Mouse (Mus musculus): Measurements from ENCODE around the gene Iqgap2. TPM values are rescaled to one million over a fixed set of nuclear protein-coding genes. Genes with fewer than 3 reads are reported as not detected.

Gene Iqgap2
- polyA plus RNA-seq, 1 experiment, result 44.1 TPM

GRCm38 (mm10) chr13:95833473-95833872 is 58.2 kb downstream of the Iqgap2 start:
- Histone ChIP-seq H3K36me3 (ENCODE audit: control insufficient read depth, insufficient read depth, low read length) (peaks cover 11% of the 10 kb centered on the region), H3K27ac (ENCODE audit: insufficient read depth, low read depth, low read length) (peak overlapping the region; percentile 83), H3K4me1 (ENCODE audit: control insufficient read depth, insufficient read depth, insufficient read length, low read length) (peaks cover 60% of the 10 kb centered on the region), H3K27me3 (ENCODE audit: control insufficient read depth, insufficient read depth, low read length) (no peaks in the 10 kb centered on the region), H3K4me3 (ENCODE audit: low read depth, low read length) (no peak overlapping the region)
- no peak for TF ChIP-seq POLR2A (IDR thresholded peaks at IDR 0.05; ENCODE audit: low read depth, low read length)
- TF ChIP-seq CTCF (IDR thresholded peaks at IDR 0.05; ENCODE audit: extremely low read depth, insufficient read length, insufficient replicate concordance, low read depth, low read length), result no peak
- WGBS, result 29% methylated on average over 6 of the region's 6 CpGs

- 54% methylated on average over 3 of the region's 3 CpGs for WGBS
- Histone ChIP-seq H3K4me1 (ENCODE audit: control insufficient read depth, insufficient read depth, insufficient read length, low read length) (peaks cover 56% of the 10 kb centered on the region), H3K36me3 (ENCODE audit: control insufficient read depth, insufficient read depth, low read length) (peaks cover 11% of the 10 kb centered on the region)
Measured at GRCm38 (mm10) chr13:95832712-95833111, 59.0 kb downstream of the Iqgap2 start.

GRCm38 (mm10) chr13:95831760-95832159 is 60.0 kb downstream of the Iqgap2 start:
- Histone ChIP-seq H3K4me1 (ENCODE audit: control insufficient read depth, insufficient read depth, insufficient read length, low read length) (peaks cover 55% of the 10 kb centered on the region), H3K27ac (ENCODE audit: insufficient read depth, low read depth, low read length) (peak overlapping the region; percentile 83), H3K27me3 (ENCODE audit: control insufficient read depth, insufficient read depth, low read length) (no peaks in the 10 kb centered on the region), H3K36me3 (ENCODE audit: control insufficient read depth, insufficient read depth, low read length) (peaks cover 11% of the 10 kb centered on the region), H3K4me3 (ENCODE audit: low read depth, low read length) (no peak overlapping the region)
- no peak for TF ChIP-seq POLR2A (IDR thresholded peaks at IDR 0.05; ENCODE audit: low read depth, low read length)

More at GRCm38 (mm10) chr13:95832712-95833111, 59.0 kb downstream of the Iqgap2 start:
- Histone ChIP-seq H3K27me3 (ENCODE audit: control insufficient read depth, insufficient read depth, low read length) (no peaks in the 10 kb centered on the region), H3K27ac (ENCODE audit: insufficient read depth, low read depth, low read length) (peak overlapping the region; percentile 83), H3K4me3 (ENCODE audit: low read depth, low read length) (no peak overlapping the region)
- no peak for TF ChIP-seq POLR2A (IDR thresholded peaks at IDR 0.05; ENCODE audit: low read depth, low read length)
- no peak for TF ChIP-seq CTCF (IDR thresholded peaks at IDR 0.05; ENCODE audit: extremely low read depth, insufficient read length, insufficient replicate concordance, low read depth, low read length)

- no peak for TF ChIP-seq POLR2A (IDR thresholded peaks at IDR 0.05; ENCODE audit: low read depth, low read length)
- no peak for TF ChIP-seq CTCF (IDR thresholded peaks at IDR 0.05; ENCODE audit: extremely low read depth, insufficient read length, insufficient replicate concordance, low read depth, low read length)
- whole genome bisulfite sequencing, result 58% methylated on average over 7 of the region's 7 CpGs
- Histone ChIP-seq H3K4me3 (ENCODE audit: low read depth, low read length) (no peak overlapping the region), H3K4me1 (ENCODE audit: control insufficient read depth, insufficient read depth, insufficient read length, low read length) (peaks cover 52% of the 10 kb centered on the region), H3K27me3 (ENCODE audit: control insufficient read depth, insufficient read depth, low read length) (no peaks in the 10 kb centered on the region), H3K27ac (ENCODE audit: insufficient read depth, low read depth, low read length) (peak overlapping the region; percentile 73), H3K36me3 (ENCODE audit: control insufficient read depth, insufficient read depth, low read length) (0 out of 2 replicates have a peak, but pooled peaks cover 3% of the 10 kb centered on the region)
Measured at GRCm38 (mm10) chr13:95829431-95830171, 62.1 kb downstream of the Iqgap2 start.

GRCm38 (mm10) chr13:95828616-95829015 is 63.1 kb downstream of the Iqgap2 start:
- Histone ChIP-seq H3K4me1 (ENCODE audit: control insufficient read depth, insufficient read depth, insufficient read length, low read length) (peaks cover 46% of the 10 kb centered on the region), H3K4me3 (ENCODE audit: low read depth, low read length) (no peak overlapping the region), H3K27me3 (ENCODE audit: control insufficient read depth, insufficient read depth, low read length) (no peaks in the 10 kb centered on the region), H3K36me3 (ENCODE audit: control insufficient read depth, insufficient read depth, low read length) (no peaks in the 10 kb centered on the region), H3K27ac (ENCODE audit: insufficient read depth, low read depth, low read length) (peak overlapping the region; percentile 8; the same call in 1 of the 2 replicates)
- TF ChIP-seq POLR2A (IDR thresholded peaks at IDR 0.05; ENCODE audit: low read depth, low read length), result no peak
- TF ChIP-seq CTCF (IDR thresholded peaks at IDR 0.05; ENCODE audit: extremely low read depth, insufficient read length, insufficient replicate concordance, low read depth, low read length), result no peak
- 94% methylated on average over 5 of the region's 5 CpGs for WGBS

- no peak overlapping the region for H3K4me3 ChIP-seq (ENCODE audit: low read depth, low read length)
- H3K4me1 ChIP-seq (ENCODE audit: control insufficient read depth, insufficient read depth, insufficient read length, low read length), result peaks cover 28% of the 10 kb centered on the region
- peak overlapping the region; percentile 48 for H3K27ac ChIP-seq (ENCODE audit: insufficient read depth, low read depth, low read length)
- H3K36me3 ChIP-seq (ENCODE audit: control insufficient read depth, insufficient read depth, low read length), result 0 out of 2 replicates have a peak, but pooled peaks cover 2% of the 10 kb centered on the region
- WGBS, result 55% methylated on average over 6 of the region's 6 CpGs
- H3K27me3 ChIP-seq (ENCODE audit: control insufficient read depth, insufficient read depth, low read length), result no peaks in the 10 kb centered on the region
- TF ChIP-seq POLR2A (IDR thresholded peaks at IDR 0.05; ENCODE audit: low read depth, low read length) (no peak), CTCF (IDR thresholded peaks at IDR 0.05; ENCODE audit: extremely low read depth, insufficient read length, insufficient replicate concordance, low read depth, low read length) (no peak)
Measured at GRCm38 (mm10) chr13:95826178-95826577, 65.5 kb downstream of the Iqgap2 start.

GRCm38 (mm10) chr13:95822918-95823317 is 68.8 kb downstream of the Iqgap2 start:
- WGBS, result 88% methylated on average over 6 of the region's 6 CpGs
- peaks cover 10% of the 10 kb centered on the region for H3K4me1 ChIP-seq (ENCODE audit: control insufficient read depth, insufficient read depth, insufficient read length, low read length)
- no peak overlapping the region for H3K27ac ChIP-seq (ENCODE audit: insufficient read depth, low read depth, low read length)
- H3K27me3 ChIP-seq (ENCODE audit: control insufficient read depth, insufficient read depth, low read length), result no peaks in the 10 kb centered on the region
- no peak overlapping the region for H3K4me3 ChIP-seq (ENCODE audit: low read depth, low read length)
- TF ChIP-seq CTCF (IDR thresholded peaks at IDR 0.05; ENCODE audit: extremely low read depth, insufficient read length, insufficient replicate concordance, low read depth, low read length), result no peak
- peaks cover 7% of the 10 kb centered on the region for H3K36me3 ChIP-seq (ENCODE audit: control insufficient read depth, insufficient read depth, low read length)
